Mouse (Mus musculus) spleen, adult 2 months (tissue): ENCODE data around the gene Kdm1a. TPM values are rescaled to one million over a fixed set of nuclear protein-coding genes. Genes with fewer than 3 reads are reported as not detected.

ENCODE experiments used
- DNase-seq, 2 experiments: peaks; one replicate each; pipeline versions ENCODE4 v3.0.0 to v3.0.0-alpha.2; 2012 to 2021; ENCODE audit warnings: low spot score in 2 of 2, low read depth in 1 of 2
- H3K27ac ChIP-seq: fragments of 200-500 bp; 2 replicates; pipeline ENCODE4 v1.5.1; 2012; ENCODE audit warnings: low read length, inconsistent platforms; ENCODE audit not compliant: insufficient read depth
- H3K27me3 ChIP-seq: fragments of 200-500 bp; 2 replicates; pipeline ENCODE4 v1.6.1; 2012; ENCODE audit warnings: mild to moderate bottlenecking, moderate library complexity, low read length, inconsistent platforms; ENCODE audit not compliant: control insufficient read depth, insufficient read depth
- H3K36me3 ChIP-seq: fragments of 200-500 bp; 2 replicates; pipeline ENCODE4 v1.6.1; 2012; ENCODE audit warnings: mild to moderate bottlenecking, low read length, inconsistent platforms; ENCODE audit not compliant: control insufficient read depth, insufficient read depth
- H3K4me1 ChIP-seq: fragments of 200-500 bp; 2 replicates; pipeline ENCODE4 v1.6.1; 2011; ENCODE audit warnings: inconsistent platforms; ENCODE audit not compliant: control insufficient read depth, insufficient read depth, insufficient read length
- H3K4me3 ChIP-seq: fragments of 200-500 bp; 2 replicates; pipeline ENCODE4 v1.5.1; 2011; ENCODE audit warnings: mild to moderate bottlenecking, inconsistent platforms; ENCODE audit not compliant: insufficient read depth, insufficient read length; ENCODE audit errors: extremely low read depth
- CTCF ChIP-seq: fragments of 200-500 bp; IDR thresholded peaks from 2 replicates; pipeline ENCODE4 v1.5.1; 2011; ENCODE audit warnings: mild to moderate bottlenecking, inconsistent platforms; ENCODE audit not compliant: insufficient read depth, insufficient read length, insufficient replicate concordance; ENCODE audit errors: extremely low read depth
- POLR2A ChIP-seq: fragments of 200-500 bp; IDR thresholded peaks from 2 replicates; pipeline ENCODE4 v1.6.1; 2011; ENCODE audit warnings: low read depth, low read length, inconsistent platforms
- WGBS: fragments of 180-500 bp; shearing (Covaris S2); methylation state at CpG from one replicate; pipeline ENCODE4 v1.1.7; 2018; 5-methylcytosine and 5-hydroxymethylcytosine counted together
- polyA plus RNA-seq: library from polyadenylated mRNA; depleted of rRNA; stranded (reverse); fragments of >200 nt; gene quantifications from 2 replicates; pipeline ENCODE4 v1.2.3, GENCODE M21; 2012

The Kdm1a gene
- polyA plus RNA-seq, 1 experiment: 19.0 TPM

DNA sequence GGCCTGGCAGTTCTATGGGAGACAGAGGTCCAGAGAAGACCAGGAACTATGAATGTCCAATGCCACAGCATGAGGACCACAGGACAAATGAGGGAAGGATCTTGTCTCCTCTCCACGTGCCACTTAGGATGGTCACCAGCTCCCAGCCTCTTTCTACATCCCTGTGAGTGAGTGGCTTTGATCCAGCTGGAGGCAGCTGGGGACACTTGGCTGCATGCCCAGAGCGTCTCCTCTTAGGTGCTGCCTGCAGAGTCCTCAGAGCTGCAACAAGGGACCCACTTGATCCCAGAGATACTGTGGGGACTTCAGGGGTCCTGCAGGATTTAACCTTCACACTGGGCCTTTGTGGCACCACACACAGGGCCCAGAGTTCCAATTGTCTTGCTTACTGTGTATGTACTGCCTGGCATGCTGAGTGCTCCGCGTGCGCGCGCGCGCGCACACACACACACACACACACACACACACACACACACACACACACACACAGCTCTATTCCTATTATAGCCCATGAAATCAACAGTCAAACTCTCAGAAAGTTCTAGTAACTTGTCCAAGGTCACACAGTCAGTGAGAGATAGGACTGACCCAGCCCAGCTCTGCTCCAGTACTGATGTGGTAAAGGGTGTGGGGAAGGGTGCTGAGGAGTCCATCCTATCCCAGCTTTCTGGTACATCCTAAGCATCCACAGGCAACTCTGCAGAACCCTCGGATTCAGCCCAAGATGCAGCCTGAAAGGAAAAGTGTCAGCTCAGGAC, 28.9 kb upstream of the Kdm1a start:
- Histone ChIP-seq H3K36me3 (no peaks in the 10 kb centered on the region), H3K27me3 (no peaks in the 10 kb centered on the region), H3K4me3 (no peak overlapping the region), H3K27ac (no peak overlapping the region), H3K4me1 (peaks cover 5% of the 10 kb centered on the region; the same call in 1 of the 2 replicates)
- 91% methylated on average over 11 of the region's 11 CpGs for WGBS
- DNase-seq: no peak
- TF ChIP-seq POLR2A: no peak
- no peak for TF ChIP-seq CTCF

- peak in 1 of 2 experiments; percentile 43 for DNase-seq
- 5% methylated on average over 6 of the region's 6 CpGs for WGBS
- no peak for TF ChIP-seq CTCF
- TF ChIP-seq POLR2A: no peak
- Histone ChIP-seq H3K27ac (peak overlapping the region; percentile 65), H3K4me3 (no peak overlapping the region), H3K4me1 (peaks cover 5% of the 10 kb centered on the region; the same call in 1 of the 2 replicates), H3K27me3 (no peaks in the 10 kb centered on the region), H3K36me3 (no peaks in the 10 kb centered on the region)
These were observed 24.1 kb upstream of the Kdm1a start for GRCm38 (mm10) chr4:136626590-136626989.

DNA sequence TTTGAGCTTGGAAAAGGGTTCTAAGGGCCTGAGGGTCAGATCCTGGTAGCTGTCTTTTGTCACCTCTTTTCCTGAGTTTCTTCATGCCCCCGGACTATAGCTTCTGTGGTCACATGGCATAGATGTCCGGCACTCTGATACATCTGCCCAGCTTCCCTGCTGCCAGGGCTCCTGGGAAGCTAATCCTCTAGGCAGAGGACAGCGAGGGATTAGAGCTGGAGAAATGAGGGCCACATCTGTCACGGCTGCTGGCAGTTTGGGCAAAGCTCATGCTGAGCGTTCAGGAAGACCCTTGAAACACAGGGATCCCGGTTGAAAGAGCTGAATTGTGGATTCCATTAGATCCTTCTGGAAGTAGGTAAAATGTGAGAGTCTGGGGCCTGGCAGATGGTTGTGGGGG, 19.9 kb upstream of the Kdm1a start, which contains the start of gene Lactbl1:
Gene Lactbl1, plus strand, starts transcription at position 234 of the 400 bp plus-strand sequence.
- Histone ChIP-seq H3K4me1 (peaks cover 5% of the 10 kb centered on the region; the same call in 1 of the 2 replicates), H3K4me3 (no peak within 1 kb of the TSS), H3K36me3 (no peaks in the 10 kb centered on the region), H3K27me3 (no peaks in the 10 kb centered on the region), H3K27ac (no peak within 1 kb of the TSS)
- no peak for DNase-seq
- TF ChIP-seq POLR2A: no peak
- no peak for TF ChIP-seq CTCF
- WGBS: 81% methylated on average over 6 of the region's 6 CpGs

DNA sequence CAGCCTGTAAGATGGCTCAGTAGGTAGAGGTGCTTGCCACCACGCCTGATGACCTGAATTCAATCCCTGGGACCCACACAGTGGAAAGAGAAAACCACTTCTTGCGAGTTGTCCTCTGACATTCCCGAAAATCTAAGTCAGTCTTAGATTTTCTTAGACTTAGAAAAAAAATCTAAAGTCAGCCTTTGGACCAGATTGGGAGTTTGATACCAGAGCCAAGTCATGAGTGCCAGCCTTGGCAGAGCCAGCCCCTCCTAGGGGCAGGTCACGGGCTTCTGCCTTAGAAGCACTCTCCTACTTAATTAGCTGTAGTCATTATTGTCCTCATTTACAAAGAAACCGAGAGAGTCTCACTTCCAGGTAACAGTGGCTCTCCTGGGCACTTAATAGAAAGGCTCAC, 19.4 kb upstream of the Kdm1a start:
- 67% methylated on average over 5 of the region's 5 CpGs for WGBS
- no peak overlapping the region for H3K27ac ChIP-seq
- TF ChIP-seq POLR2A: no peak
- no peak for TF ChIP-seq CTCF
- no peak for DNase-seq
- H3K27me3 ChIP-seq: no peaks in the 10 kb centered on the region
- H3K4me3 ChIP-seq: no peak overlapping the region
- no peaks in the 10 kb centered on the region for H3K36me3 ChIP-seq
- peaks cover 4% of the 10 kb centered on the region; the same call in 1 of the 2 replicates for H3K4me1 ChIP-seq

DNA sequence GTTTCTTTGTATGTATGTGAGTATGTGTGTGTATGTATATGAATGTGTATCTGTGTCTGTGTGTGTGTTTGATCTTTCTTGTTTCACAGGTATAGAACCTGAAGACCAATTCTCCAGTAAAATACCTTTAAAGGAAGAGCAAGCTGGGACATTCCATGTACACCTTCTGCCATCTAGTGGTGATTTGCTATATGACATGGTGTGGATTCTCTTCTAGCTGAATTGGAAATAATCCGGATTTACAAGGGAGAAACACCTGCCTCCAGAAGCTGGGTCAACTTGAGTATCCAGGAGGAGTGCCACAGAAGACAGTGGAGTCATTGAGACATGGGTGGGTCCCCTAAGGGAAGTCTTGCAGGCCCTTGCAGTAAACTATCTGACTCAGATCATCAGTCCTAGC, 18.8 kb upstream of the Kdm1a start:
- DNase-seq: no peak
- H3K27me3 ChIP-seq: no peaks in the 10 kb centered on the region
- H3K36me3 ChIP-seq: no peaks in the 10 kb centered on the region
- no peak overlapping the region for H3K4me3 ChIP-seq
- 4% methylated on average over 1 of the region's 1 CpGs for WGBS
- no peaks in the 10 kb centered on the region for H3K4me1 ChIP-seq
- H3K27ac ChIP-seq: no peak overlapping the region
- TF ChIP-seq POLR2A (no peak), CTCF (peak; percentile 27; the same call in 1 of the 2 replicates)

- TF ChIP-seq POLR2A: no peak
- no peak for TF ChIP-seq CTCF
- Histone ChIP-seq H3K4me3 (no peak overlapping the region), H3K36me3 (no peaks in the 10 kb centered on the region), H3K27ac (no peak overlapping the region), H3K27me3 (no peaks in the 10 kb centered on the region), H3K4me1 (no peaks in the 10 kb centered on the region)
- no peak for DNase-seq
- 73% methylated on average over 7 of the region's 7 CpGs for WGBS
These were observed 11.1 kb upstream of the Kdm1a start for GRCm38 (mm10) chr4:136613657-136614056.

DNA sequence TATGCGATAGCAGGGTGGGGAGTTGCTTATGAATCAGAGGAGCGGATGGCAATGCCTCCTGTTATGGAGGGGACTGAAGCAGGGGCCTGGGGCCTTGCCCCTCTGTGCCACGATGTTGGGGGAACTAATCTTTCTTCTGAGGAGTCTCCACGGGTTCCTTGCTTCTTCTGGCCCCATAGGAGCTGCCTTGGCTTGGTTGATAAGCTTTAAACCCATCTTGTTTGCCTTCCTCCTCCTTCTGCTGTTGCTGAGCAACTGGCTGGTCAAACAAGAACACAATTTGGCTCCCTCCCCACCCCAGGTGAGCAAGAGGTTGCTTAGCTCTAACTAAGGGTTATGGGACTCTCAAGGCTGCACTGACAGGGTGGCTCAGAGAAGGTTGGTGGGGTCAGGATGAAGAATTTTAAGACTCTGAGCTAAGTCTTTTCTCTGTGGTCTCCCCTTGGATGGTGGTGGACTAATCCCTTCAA, 7.9 kb upstream of the Kdm1a start, which contains the start of gene Tex46:
Gene Tex46, plus strand, starts transcription at position 51 of the 470 bp plus-strand sequence.
- no peaks in the 10 kb centered on the region for H3K27me3 ChIP-seq
- TF ChIP-seq CTCF: no peak
- TF ChIP-seq POLR2A: no peak
- no peak for DNase-seq
- no peaks in the 10 kb centered on the region for H3K36me3 ChIP-seq
- H3K4me1 ChIP-seq: no peaks in the 10 kb centered on the region
- H3K27ac ChIP-seq: no peak within 1 kb of the TSS
- no peak within 1 kb of the TSS for H3K4me3 ChIP-seq
- WGBS: 78% methylated on average over 4 of the region's 4 CpGs
